Comparison of ENCODE assay signal across 22 mouse cellular contexts in the genomic region with DNA sequence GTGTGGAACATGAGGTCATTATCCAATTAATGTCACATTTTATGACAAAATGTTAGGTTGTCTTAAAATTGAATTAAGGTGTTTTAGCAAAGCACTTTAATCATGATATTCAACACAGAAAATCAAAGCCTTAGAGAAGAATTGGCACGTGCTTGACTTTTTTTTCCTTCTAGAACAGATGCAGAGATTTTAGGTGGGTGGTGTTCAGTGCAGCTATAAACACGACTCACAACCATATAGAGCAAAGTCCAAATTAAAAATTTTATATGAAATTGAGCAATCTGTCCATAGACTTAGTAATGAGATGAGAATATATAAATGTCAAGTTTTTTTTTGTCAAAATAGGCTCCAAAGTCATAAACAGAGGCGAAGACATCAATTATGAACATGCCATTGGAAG.
DNase-seq lines count a peak whose midpoint lies in the region; ATAC-seq lines count a peak whose summit lies in the region.
"Had no signal": no experiment of that assay in that cellular context is flagged by ENCODE, and none has a peak within 500 bp of the region (broad histone marks: within the 10 kb centered on the region; RNA-seq: fewer than 3 reads in every experiment).

No protein-coding gene starts in this region.

- peak; percentile 67 for ATAC-seq in frontal cortex, adult (ENCODE audit: low TSS enrichment)
- ATAC-seq: activated CD4-positive, CD25-positive, alpha-beta regulatory T cell, adult 4 months; CD4-positive, CD25-positive, alpha-beta regulatory T cell, adult 4 months; forebrain, embryonic 14.5 days; Patski had no signal

- DNase-seq in frontal cortex, postnatal 14 days (ENCODE audit: low spot score in 2 of 2) = no peak
- peak; percentile 6 for DNase-seq in layer of hippocampus, adult 9-11 months
- no peak for DNase-seq in layer of hippocampus, postnatal 10 days (ENCODE audit: low spot score in 2 of 2)
- peak; percentile 8 to 41 for DNase-seq in left cerebral cortex, postnatal 25 days (ENCODE audit: low spot score in 2 of 2)
- no peak for DNase-seq in left cerebral cortex, adult 8-10 months (ENCODE audit: low spot score in 2 of 2)
- no peak for DNase-seq in lung, postnatal 36 days
- DNase-seq: adrenal gland, adult 8-10 months; adrenal gland, postnatal 14 days; adrenal gland, postnatal 36 days; B cell, adult 2 months; cerebellum, adult 11 months; cerebellum, adult 18-20 months; cerebellum, adult 8-10 months; cerebellum, adult 9-11 months; cerebellum, postnatal 14 days; cerebellum, postnatal 36 days; embryo, embryonic 11 days had no signal

- intact Hi-C loops in left cerebral cortex, postnatal 25 days (cut with DNase I) = no loop called here

Comparison
In these comparisons a context has a peak if more than half of its experiments do, and no peak if none do; other contexts are left out.
1. DNase-seq: peak in layer of hippocampus, adult 9-11 months (single experiment) and left cerebral cortex, postnatal 25 days (2 of 2); none in frontal cortex, postnatal 14 days (0 of 2), layer of hippocampus, postnatal 10 days (0 of 2), left cerebral cortex, adult 8-10 months (0 of 2) and lung, postnatal 36 days (single experiment).